Mouse (Mus musculus) lung, adult 2 months (tissue): ENCODE results near the gene Large2. TPM values are rescaled to one million over a fixed set of nuclear protein-coding genes. Genes with fewer than 3 reads are reported as not detected.

ENCODE experiments used
- DNase-seq: peaks from one replicate; pipeline ENCODE4 v3.0.0; 2022
- H3K4me1 ChIP-seq: fragments of 200-500 bp; 2 replicates; pipeline ENCODE4 v1.6.1; 2011; ENCODE audit warnings: low read length; ENCODE audit not compliant: control insufficient read depth, insufficient read depth
- H3K4me3 ChIP-seq: fragments of 200-500 bp; replicated peaks from 2 replicates; pipeline ENCODE3; 2011; ENCODE audit warnings: low read depth, mild to moderate bottlenecking, control low read depth, low read length; ENCODE audit errors: extremely low read depth
- CTCF ChIP-seq: fragments of 200-500 bp; IDR thresholded peaks from 2 replicates; pipeline ENCODE4 v1.5.1; 2011; ENCODE audit warnings: mild to moderate bottlenecking, low read length, control low read depth; ENCODE audit not compliant: insufficient read depth
- POLR2A ChIP-seq: fragments of 200-500 bp; IDR thresholded peaks from 2 replicates; pipeline ENCODE4 v1.6.1; 2011; ENCODE audit warnings: low read depth, mild to moderate bottlenecking, control low read depth, low read length, borderline replicate concordance; ENCODE audit errors: extremely low read depth
- WGBS: fragments of 180-500 bp; shearing (Covaris S2); methylation state at CpG from one replicate; pipeline ENCODE4 v1.1.7; 2018; 5-methylcytosine and 5-hydroxymethylcytosine counted together
- polyA plus RNA-seq: library from polyadenylated mRNA; depleted of rRNA; stranded (reverse); fragments of >200 nt; gene quantifications from 2 replicates; pipeline ENCODE4 v1.2.3, GENCODE M21; 2012; rRNA removed

Gene Large2
- polyA plus RNA-seq, 1 experiment: 18.5 TPM

DNA sequence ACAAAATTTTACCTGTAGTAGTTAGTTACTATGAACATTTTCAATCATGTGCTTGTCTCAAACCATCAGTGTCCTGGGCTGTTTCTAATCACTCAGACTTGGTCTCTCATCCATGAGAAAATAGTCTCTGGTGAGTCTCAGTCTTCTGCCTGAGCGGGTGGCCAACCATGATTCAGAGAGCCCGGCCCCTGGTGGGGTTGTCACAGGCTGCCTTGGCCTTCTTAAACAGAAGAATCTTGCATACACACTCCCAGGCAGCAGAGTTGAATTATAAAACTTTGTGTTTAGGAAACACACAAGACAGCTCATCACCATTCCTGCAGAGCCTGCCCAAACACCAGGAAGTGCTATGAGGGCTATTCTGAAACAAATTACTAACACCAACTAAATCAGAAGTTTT lies 42.8 kb downstream of the Large2 start:
- TF ChIP-seq CTCF (no peak), POLR2A (no peak)
- H3K4me3 ChIP-seq: no peak overlapping the region
- no peak for DNase-seq
- H3K4me1 ChIP-seq: no peaks in the 10 kb centered on the region
- WGBS: 95% methylated on average over 2 of the region's 2 CpGs

DNA sequence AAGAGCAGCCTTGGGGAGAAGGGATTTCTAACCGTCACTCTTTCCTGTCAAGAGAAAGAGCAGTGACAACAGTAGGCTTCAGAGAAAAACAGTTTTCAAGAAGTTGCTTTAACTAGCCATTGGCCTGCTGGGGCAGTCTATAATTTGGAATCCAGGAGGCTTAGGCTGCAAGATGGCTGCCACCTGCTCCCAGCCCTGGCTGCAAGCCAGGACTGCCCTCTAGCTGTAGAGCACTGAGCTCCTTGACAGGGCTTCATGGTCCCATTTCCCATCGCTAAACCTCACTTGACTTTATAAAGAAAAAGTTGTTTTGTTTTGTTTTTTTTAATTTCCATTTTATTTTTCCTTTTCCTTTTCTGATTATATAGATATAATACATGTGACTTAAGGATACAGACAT lies 43.3 kb downstream of the Large2 start:
- Histone ChIP-seq H3K4me3 (no peak overlapping the region), H3K4me1 (no peaks in the 10 kb centered on the region)
- WGBS: 80% methylated on average over 2 of the region's 2 CpGs
- TF ChIP-seq POLR2A (no peak), CTCF (no peak)
- DNase-seq: no peak

DNA sequence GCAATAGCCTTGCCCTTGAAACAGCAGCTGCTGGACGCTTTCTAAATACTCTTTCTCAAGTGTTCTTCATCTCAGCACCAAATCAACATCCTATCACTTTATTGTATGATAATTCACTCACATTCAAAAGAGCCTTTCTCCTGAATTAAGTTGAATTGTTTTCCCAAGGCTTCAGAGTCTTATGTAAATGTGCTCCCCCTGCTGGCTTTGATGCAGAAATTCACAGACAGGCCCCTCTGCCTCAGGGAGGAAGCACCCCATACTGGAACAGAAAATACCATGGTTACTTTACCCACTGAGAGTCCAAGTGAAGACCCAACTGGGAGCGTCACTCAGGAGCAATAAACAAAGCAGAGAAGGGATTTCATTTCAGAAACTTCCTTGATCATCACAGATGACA lies 43.8 kb downstream of the Large2 start:
- peak; percentile 56 for TF ChIP-seq CTCF
- TF ChIP-seq POLR2A: no peak
- WGBS: 53% methylated on average over 2 of the region's 2 CpGs
- Histone ChIP-seq H3K4me3 (no peak overlapping the region), H3K4me1 (no peaks in the 10 kb centered on the region)
- DNase-seq: peak; percentile 22

DNA sequence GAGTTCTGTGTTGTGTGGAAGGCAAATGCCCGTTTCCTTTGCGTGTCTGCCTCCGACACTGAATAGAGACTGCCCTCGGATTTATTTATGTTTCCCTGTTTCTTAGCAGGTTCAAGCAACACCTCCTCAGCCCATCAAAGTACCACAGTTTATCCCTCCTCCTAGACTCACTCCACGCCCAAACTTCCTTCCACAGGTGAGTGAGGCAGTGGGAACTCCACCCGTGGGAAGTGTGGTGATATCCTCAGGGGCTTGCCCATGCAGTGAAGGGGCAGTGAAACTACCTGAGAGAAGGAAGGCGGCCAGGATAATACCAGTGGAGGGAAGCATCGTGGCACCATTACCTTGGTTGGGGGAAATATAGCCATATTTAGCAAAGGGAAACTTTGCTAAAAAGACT lies 46.5 kb downstream of the Large2 start:
- WGBS: 84% methylated on average over 8 of the region's 8 CpGs
- no peak for DNase-seq
- TF ChIP-seq CTCF (no peak), POLR2A (no peak)
- Histone ChIP-seq H3K4me1 (no peaks in the 10 kb centered on the region), H3K4me3 (no peak overlapping the region)

DNA sequence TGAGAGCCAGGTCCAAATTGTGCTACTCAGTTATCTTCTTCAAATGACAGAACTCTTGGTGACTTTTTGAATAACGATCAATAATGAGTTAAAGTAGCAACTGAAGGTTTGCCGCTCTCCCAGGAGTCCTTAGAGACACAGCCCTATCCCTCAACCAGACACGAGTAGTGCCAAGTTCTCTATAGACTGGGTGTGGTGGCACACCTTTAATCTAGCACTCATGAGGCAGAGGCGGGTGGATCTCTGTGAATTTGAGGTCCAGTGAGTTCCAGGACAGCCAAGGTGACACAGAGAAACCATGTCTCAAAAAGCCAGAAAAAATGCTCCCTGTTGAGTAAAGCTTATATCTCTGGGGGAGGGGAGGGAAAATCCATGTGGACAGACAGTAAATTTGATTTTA lies 47.1 kb downstream of the Large2 start:
- no peaks in the 10 kb centered on the region for H3K4me1 ChIP-seq
- 93% methylated on average over 4 of the region's 4 CpGs for WGBS
- H3K4me3 ChIP-seq: no peak overlapping the region
- DNase-seq: no peak
- no peak for TF ChIP-seq POLR2A
- TF ChIP-seq CTCF: no peak

DNA sequence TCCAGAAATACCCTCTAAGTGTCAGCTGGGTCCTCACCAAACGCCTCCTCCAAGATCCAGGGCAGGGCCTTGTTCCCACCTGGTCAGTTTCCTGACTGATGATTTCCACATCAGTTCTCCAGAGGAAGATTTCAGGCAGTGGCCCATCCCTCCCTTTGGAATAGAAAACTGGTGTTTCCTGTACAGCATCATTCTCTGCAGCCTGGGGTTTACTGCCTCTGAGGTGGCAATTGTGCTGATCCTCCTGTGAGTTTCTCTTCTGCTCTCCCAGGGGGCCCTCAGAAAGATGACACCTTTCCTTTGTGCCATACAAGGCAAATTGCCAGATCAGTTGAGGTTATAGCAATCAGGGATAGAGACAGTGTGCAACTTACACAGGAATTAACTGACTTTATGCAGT lies 48.4 kb downstream of the Large2 start:
- DNase-seq: no peak
- 72% methylated on average over 1 of the region's 1 CpGs for WGBS
- Histone ChIP-seq H3K4me3 (no peak overlapping the region), H3K4me1 (no peaks in the 10 kb centered on the region)
- TF ChIP-seq CTCF: no peak
- TF ChIP-seq POLR2A: no peak

DNA sequence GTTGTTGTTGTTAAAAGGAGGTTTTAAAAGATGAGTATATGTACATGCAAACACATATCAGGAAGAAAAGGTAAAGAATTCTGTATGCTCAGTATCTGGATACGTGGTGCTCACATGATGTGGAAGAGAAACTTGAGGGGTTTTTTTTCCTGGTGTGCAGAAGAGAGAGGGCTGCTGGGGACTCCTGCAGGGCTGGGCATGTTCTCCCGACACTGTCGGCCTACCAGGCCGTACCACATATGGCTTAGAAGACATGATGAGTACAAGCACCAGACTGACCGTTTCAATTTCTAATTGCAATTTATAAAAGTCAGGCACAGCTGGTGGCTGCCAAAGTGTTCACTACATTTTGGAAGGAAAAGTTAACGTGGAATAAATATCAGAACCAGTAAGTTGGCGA lies 49.0 kb downstream of the Large2 start:
- WGBS: 83% methylated on average over 7 of the region's 7 CpGs
- no peak for DNase-seq

DNA sequence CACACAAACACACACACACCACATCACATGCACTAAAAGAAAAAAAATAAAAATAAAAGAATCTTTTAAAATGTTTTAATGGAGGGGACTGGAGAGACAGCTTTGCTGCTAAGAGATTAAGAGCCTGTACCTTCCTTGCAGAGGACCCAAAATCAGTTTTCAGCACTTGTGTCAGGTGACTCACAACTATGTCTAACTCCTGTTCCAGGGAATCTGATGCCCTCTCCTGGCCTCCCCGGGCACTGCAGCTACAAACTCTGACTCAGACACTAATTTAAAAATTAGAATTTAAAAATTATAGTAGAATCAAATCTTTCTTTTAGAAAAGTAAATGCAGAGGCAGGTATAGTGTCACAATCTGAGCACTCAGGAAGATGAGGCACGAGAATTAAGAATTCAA lies 52.0 kb downstream of the Large2 start:
- no peaks in the 10 kb centered on the region for H3K4me1 ChIP-seq
- DNase-seq: peak; percentile 15
- 99% methylated on average over 2 of the region's 2 CpGs for WGBS
- TF ChIP-seq CTCF (peak; percentile 55), POLR2A (no peak)
- no peak overlapping the region for H3K4me3 ChIP-seq

More for the DNA sequence above, 49.0 kb downstream of the Large2 start:
- Histone ChIP-seq H3K4me3 (no peak overlapping the region), H3K4me1 (no peaks in the 10 kb centered on the region)
- TF ChIP-seq POLR2A: no peak
- TF ChIP-seq CTCF: no peak

DNA sequence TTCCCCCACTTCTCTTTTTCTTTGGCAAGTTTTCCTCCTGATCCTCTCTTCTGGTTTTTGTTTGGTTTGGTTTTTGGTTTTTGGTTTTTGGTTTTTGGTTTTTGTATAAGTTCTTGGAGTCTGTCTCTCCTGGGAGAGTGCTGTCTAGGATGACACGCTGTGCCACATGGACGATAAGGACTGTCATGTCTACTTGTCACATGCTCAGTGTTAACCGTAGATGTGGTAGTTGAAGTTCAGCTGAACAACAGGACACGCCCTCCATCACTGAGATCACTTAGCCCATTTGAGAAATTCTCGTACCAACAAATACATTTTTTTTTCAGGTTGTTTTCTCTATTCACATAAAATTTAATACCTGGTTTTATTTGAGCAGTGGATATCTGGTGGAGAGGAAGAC lies 57.4 kb downstream of the Large2 start:
- TF ChIP-seq CTCF: no peak
- TF ChIP-seq POLR2A: no peak
- H3K4me1 ChIP-seq: no peaks in the 10 kb centered on the region
- WGBS: 78% methylated on average over 5 of the region's 5 CpGs
- no peak for DNase-seq
- H3K4me3 ChIP-seq: no peak overlapping the region

DNA sequence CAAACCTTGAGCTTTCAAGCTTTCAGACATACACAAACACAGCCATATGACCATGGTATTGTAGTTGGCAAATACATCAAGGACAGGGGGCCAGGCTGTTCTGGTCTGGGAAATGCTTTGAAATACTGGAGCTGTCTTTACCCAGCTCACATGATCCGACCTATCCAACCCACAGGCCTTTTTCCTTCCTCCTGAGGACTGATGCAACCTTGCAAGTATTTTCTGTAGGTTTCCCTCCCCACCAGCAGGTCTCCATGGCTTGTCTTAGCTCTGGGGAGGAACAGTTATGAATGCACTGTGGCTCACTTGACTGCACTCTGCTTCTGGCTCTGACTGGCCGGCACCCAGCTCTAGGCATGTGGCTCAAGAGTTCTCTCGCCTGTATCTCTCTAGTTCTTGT lies 58.0 kb downstream of the Large2 start:
- WGBS: 63% methylated on average over 3 of the region's 3 CpGs
- DNase-seq: no peak

More for the DNA sequence above, 58.0 kb downstream of the Large2 start:
- Histone ChIP-seq H3K4me1 (no peaks in the 10 kb centered on the region), H3K4me3 (no peak overlapping the region)
- no peak for TF ChIP-seq CTCF

Other genes with a start within 250 kb of the Large2 start
- gene Pex16, start 193 bp downstream of the Large2 start, polyA plus RNA-seq: 42.8 and 47.4 TPM in 2 replicates
- 3.2 and 3.3 TPM in 2 replicates for gene 1700029I15Rik, start 7.7 kb upstream of the Large2 start, polyA plus RNA-seq
- 18.3 and 23.2 TPM in 2 replicates for gene Mapk8ip1, start 26.4 kb upstream of the Large2 start, polyA plus RNA-seq
- 37.5 and 40.7 TPM in 2 replicates for gene Cry2, start 59.2 kb upstream of the Large2 start, polyA plus RNA-seq
- gene Slc35c1, start 85.7 kb upstream of the Large2 start, polyA plus RNA-seq: 43.9 and 49.0 TPM in 2 replicates
- gene Chst1, start 224.8 kb upstream of the Large2 start, polyA plus RNA-seq: 40.6 and 40.7 TPM in 2 replicates